ENCODE assay signal across 9 mouse cellular contexts in genomic region chr15:99032726-99033250, GRCm38 (mm10). TPM values are rescaled to one million over a fixed set of nuclear protein-coding genes. Genes with fewer than 3 reads are reported as not detected.
A peak's percentile ranks its signal among the peaks of the same experiment; 100 is the strongest.
DNase-seq lines count a peak whose midpoint lies in the region; ATAC-seq lines count a peak whose summit lies in the region.
"Had no signal": no experiment of that assay in that cellular context is flagged by ENCODE, and none has a peak within 500 bp of the region (broad histone marks: within the 10 kb centered on the region; RNA-seq: fewer than 3 reads in every experiment).

No protein-coding gene starts in this region.

- peak overlapping the region; percentile 35; the same call in 1 of the 2 replicates for H3K9ac ChIP-seq in kidney, embryonic 14.5 days (ENCODE audit: low read depth, low read length)
- H3K9ac ChIP-seq in neural tube, embryonic 15.5 days (replicated peaks): no peak overlapping the region

- peaks cover 60% of the 10 kb centered on the region for H3K4me1 ChIP-seq in megakaryocyte, embryonic 14.5 days
- 0 out of 2 replicates have a peak, but pooled peaks cover 2% of the 10 kb centered on the region for H3K4me1 ChIP-seq in brown adipose tissue, adult 24 weeks (ENCODE audit: control insufficient read depth, insufficient read depth, insufficient read length, low read length)
- peaks cover 20% of the 10 kb centered on the region for H3K4me1 ChIP-seq in kidney, embryonic 14.5 days (ENCODE audit: control insufficient read depth, insufficient read depth, low read length)
- peaks cover 18% of the 10 kb centered on the region for H3K4me1 ChIP-seq in neural tube, embryonic 15.5 days

- H3K9me3 ChIP-seq in megakaryocyte, embryonic 14.5 days: no peaks in the 10 kb centered on the region
- H3K9me3 ChIP-seq in kidney, embryonic 14.5 days (ENCODE audit: control insufficient read depth, low read length): no peaks in the 10 kb centered on the region
- no peaks in the 10 kb centered on the region for H3K9me3 ChIP-seq in neural tube, embryonic 15.5 days (replicated peaks)

- ATAC-seq in megakaryocyte, adult 5-6 weeks (ENCODE audit: poor library complexity, severe bottlenecking): no peak
- no peak for ATAC-seq in kidney, embryonic 14.5 days (ENCODE audit: low FRiP score, low TSS enrichment)
- no peak for ATAC-seq in neural tube, embryonic 15.5 days (ENCODE audit: low FRiP score)
- no peak for ATAC-seq in frontal cortex, adult (ENCODE audit: low TSS enrichment)

- peaks cover 40% of the 10 kb centered on the region for H3K36me3 ChIP-seq in megakaryocyte, embryonic 14.5 days (replicated peaks; ENCODE audit: low read length)
- peaks cover 29% of the 10 kb centered on the region for H3K36me3 ChIP-seq in kidney, embryonic 14.5 days (ENCODE audit: control insufficient read depth, insufficient read depth, low read length)
- H3K36me3 ChIP-seq in neural tube, embryonic 15.5 days: no peaks in the 10 kb centered on the region

- no peak for DNase-seq in layer of hippocampus, adult 18-20 months (ENCODE audit: low spot score in 2 of 2)
- DNase-seq in right cerebral cortex, postnatal 25 days: no peak

- H3K4me2 ChIP-seq in kidney, embryonic 14.5 days (replicated peaks; ENCODE audit: low read depth, low read length): peak overlapping the region; percentile 72
- peak overlapping the region; percentile 19; the same call in 1 of the 2 replicates for H3K4me2 ChIP-seq in neural tube, embryonic 15.5 days

- H3K4me3 ChIP-seq in megakaryocyte, embryonic 14.5 days (replicated peaks): peak overlapping the region; percentile 94
- H3K4me3 ChIP-seq in brown adipose tissue, adult 24 weeks (ENCODE audit: insufficient read depth, low read depth, low read length): peak overlapping the region; percentile 21; the same call in 1 of the 2 replicates
- peak overlapping the region; percentile 26; the same call in 1 of the 2 replicates for H3K4me3 ChIP-seq in kidney, embryonic 14.5 days (ENCODE audit: low read length)
- H3K4me3 ChIP-seq in neural tube, embryonic 15.5 days (replicated peaks): no peak overlapping the region

- no peaks in the 10 kb centered on the region for H3K27me3 ChIP-seq in megakaryocyte, embryonic 14.5 days (replicated peaks)
- H3K27me3 ChIP-seq in kidney, embryonic 14.5 days (ENCODE audit: control insufficient read depth, insufficient read depth, low read length): no peaks in the 10 kb centered on the region
- H3K27me3 ChIP-seq in neural tube, embryonic 15.5 days (replicated peaks): peaks cover 20% of the 10 kb centered on the region

- H3K27ac ChIP-seq in brown adipose tissue, adult 24 weeks (replicated peaks; ENCODE audit: low read depth, low read length): 0 out of 2 replicates have a peak overlapping the region, but pooled peaks have one; percentile 20
- no peak overlapping the region for H3K27ac ChIP-seq in kidney, embryonic 14.5 days (ENCODE audit: low read depth, low read length)
- no peak overlapping the region for H3K27ac ChIP-seq in neural tube, embryonic 15.5 days (replicated peaks)

- WGBS in kidney, embryonic 14.5 days: 34% methylated on average over 7 of the region's 7 CpGs
- 82% methylated on average over 7 of the region's 7 CpGs for WGBS in neural tube, embryonic 15.5 days

RNA-seq across cellular contexts. Expression of gene Tuba1c, which starts 3.1 kb away (rescaled TPM):
- 62.0 and 103 TPM in 2 replicates for polyA plus RNA-seq in megakaryocyte, embryonic 14.5 days (2012; ENCODE audit: insufficient read depth, low replicate concordance)
- 232 and 270 TPM in 2 replicates for total RNA-seq in megakaryocyte, adult 5-6 weeks (2015)
- total RNA-seq in megakaryocyte, adult 5-6 weeks (2017): 124 and 128 TPM in 2 replicates
- 10.3 and 28.1 TPM in 2 replicates for polyA plus RNA-seq in brown adipose tissue, adult 24 weeks (2012; ENCODE audit: insufficient read depth, insufficient read length, missing spikeins)
- polyA plus RNA-seq in kidney, embryonic 14.5 days (2014; fragmentation: Nextera tagmentation; extraction: Ambion mirVana): 187 and 196 TPM in 2 replicates
- 12.4 and 52.6 TPM in 2 replicates for polyA plus RNA-seq in neural tube, embryonic 15.5 days (2015; fragmentation: Nextera tagmentation; extraction: Ambion mirVana)
- 10 to 100 TPM; 48.9 to 55.6 TPM for total RNA-seq in layer of hippocampus, adult 18-20 months (2021)

RNA-seq across cellular contexts. Expression of gene Prph, which starts 22.2 kb away (rescaled TPM):
- not detected in 2 replicates for polyA plus RNA-seq in megakaryocyte, embryonic 14.5 days (2012; ENCODE audit: insufficient read depth, low replicate concordance)
- total RNA-seq in megakaryocyte, adult 5-6 weeks (2015): not detected in 2 replicates
- total RNA-seq in megakaryocyte, adult 5-6 weeks (2017): not detected in 2 replicates
- polyA plus RNA-seq in brown adipose tissue, adult 24 weeks (2012; ENCODE audit: insufficient read depth, insufficient read length, missing spikeins): not detected in 2 replicates
- polyA plus RNA-seq in kidney, embryonic 14.5 days (2014; fragmentation: Nextera tagmentation; extraction: Ambion mirVana): 0.13 and 0.31 TPM in 2 replicates
- 185 and 209 TPM in 2 replicates for polyA plus RNA-seq in neural tube, embryonic 15.5 days (2015; fragmentation: Nextera tagmentation; extraction: Ambion mirVana)
- total RNA-seq in layer of hippocampus, adult 18-20 months (2021): 1 to 10 TPM in 1 of 2 experiments, under 1 TPM in 1; 0.61 to 1.1 TPM

RNA-seq across cellular contexts. Expression of gene Troap, which starts 41.6 kb away (rescaled TPM):
- 27.8 and 75.4 TPM in 2 replicates for polyA plus RNA-seq in megakaryocyte, embryonic 14.5 days (2012; ENCODE audit: insufficient read depth, low replicate concordance)
- total RNA-seq in megakaryocyte, adult 5-6 weeks (2015): 27.1 and 37.2 TPM in 2 replicates
- 27.9 and 28.3 TPM in 2 replicates for total RNA-seq in megakaryocyte, adult 5-6 weeks (2017)
- not detected in 2 replicates for polyA plus RNA-seq in brown adipose tissue, adult 24 weeks (2012; ENCODE audit: insufficient read depth, insufficient read length, missing spikeins)
- polyA plus RNA-seq in kidney, embryonic 14.5 days (2014; fragmentation: Nextera tagmentation; extraction: Ambion mirVana): 27.3 and 31.7 TPM in 2 replicates
- polyA plus RNA-seq in neural tube, embryonic 15.5 days (2015; fragmentation: Nextera tagmentation; extraction: Ambion mirVana): 4.6 and 10.3 TPM in 2 replicates
- under 1 TPM in 1 of 2 experiments, not detected in 1; 0.72 TPM for total RNA-seq in layer of hippocampus, adult 18-20 months (2021)

RNA-seq across cellular contexts. Expression of gene C1ql4, which starts 54.8 kb away (rescaled TPM):
- not detected in 2 replicates for polyA plus RNA-seq in megakaryocyte, embryonic 14.5 days (2012; ENCODE audit: insufficient read depth, low replicate concordance)
- total RNA-seq in megakaryocyte, adult 5-6 weeks (2015): not detected in 2 replicates
- total RNA-seq in megakaryocyte, adult 5-6 weeks (2017): not detected in 2 replicates
- not detected in 2 replicates for polyA plus RNA-seq in brown adipose tissue, adult 24 weeks (2012; ENCODE audit: insufficient read depth, insufficient read length, missing spikeins)
- 0.43 and 1.3 TPM in 2 replicates for polyA plus RNA-seq in kidney, embryonic 14.5 days (2014; fragmentation: Nextera tagmentation; extraction: Ambion mirVana)
- 2.4 and 3.6 TPM in 2 replicates for polyA plus RNA-seq in neural tube, embryonic 15.5 days (2015; fragmentation: Nextera tagmentation; extraction: Ambion mirVana)
- not detected for total RNA-seq in layer of hippocampus, adult 18-20 months (2021)
- total RNA-seq: heart, adult 18-20 months had no signal

Comparison
In these comparisons a context has a peak if more than half of its experiments do, and no peak if none do; other contexts are left out.
1. RNA of gene Prph, which starts 22.2 kb away (polyA plus RNA-seq): 185 to 209 TPM in neural tube, embryonic 15.5 days; 0.13 to 0.31 TPM in kidney, embryonic 14.5 days, not detected in megakaryocyte, embryonic 14.5 days and not detected in brown adipose tissue, adult 24 weeks; every median in the first group is over 100 times any median in the second.